Mouse (Mus musculus) midbrain, embryonic 14.5 days (tissue): ENCODE measurements around the gene Odc1. TPM values are rescaled to one million over a fixed set of nuclear protein-coding genes. Genes with fewer than 3 reads are reported as not detected.
"Not testable (repeated sequence)": the region's sequence is repeated elsewhere in the genome, so short reads cannot be mapped to it uniquely, and the experiment has no call there.

ENCODE experiments used
- ATAC-seq: fragments of 200-750 bp; cut with Nextera tagmentation; 2 replicates; pipeline ENCODE4 v1.8.0; 2017; ENCODE audit warnings: moderate number of reproducible peaks, moderate library complexity; ENCODE audit not compliant: low FRiP score, low TSS enrichment
- DNase-seq: peaks from one replicate; pipeline ENCODE4 v3.0.0-alpha.2; 2015
- H3K27ac ChIP-seq: fragments of 300-500 bp; sonication (generic); replicated peaks from 2 replicates; pipeline ENCODE4 v1.5.1; 2014; ENCODE audit warnings: mild to moderate bottlenecking, low read depth, low read length, moderate library complexity
- H3K27me3 ChIP-seq: fragments of 300-500 bp; sonication (generic); 2 replicates; pipeline ENCODE4 v1.6.1; 2014; ENCODE audit warnings: low read length, control low read depth, mixed read lengths; ENCODE audit not compliant: control insufficient read depth, insufficient read depth
- H3K36me3 ChIP-seq: fragments of 300-500 bp; sonication (generic); 2 replicates; pipeline ENCODE4 v1.6.1; 2014; ENCODE audit warnings: low read length, control low read depth; ENCODE audit not compliant: control insufficient read depth, insufficient read depth
- H3K4me1 ChIP-seq: fragments of 300-500 bp; sonication (generic); 2 replicates; pipeline ENCODE4 v1.6.1; 2014; ENCODE audit warnings: mild to moderate bottlenecking, antibody characterized with exemption, low read length, control low read depth; ENCODE audit not compliant: control insufficient read depth, insufficient read depth
- H3K4me2 ChIP-seq: fragments of 300-500 bp; sonication (generic); 2 replicates; pipeline ENCODE4 v1.6.1; 2014; ENCODE audit warnings: mild to moderate bottlenecking, low read length, moderate library complexity
- H3K4me3 ChIP-seq: fragments of 300-500 bp; sonication (generic); replicated peaks from 2 replicates; pipeline ENCODE4 v1.5.1; 2014; ENCODE audit warnings: low read depth, low read length
- H3K9ac ChIP-seq: fragments of 300-500 bp; sonication (generic); replicated peaks from 2 replicates; pipeline ENCODE4 v1.6.1; 2014; ENCODE audit warnings: mild to moderate bottlenecking, low read length, moderate library complexity
- H3K9me3 ChIP-seq: fragments of 300-500 bp; sonication (generic); 2 replicates; pipeline ENCODE4 v1.6.1; 2016; ENCODE audit warnings: low read length, control low read depth, mixed read lengths; ENCODE audit not compliant: control insufficient read depth
- WGBS: fragments of 180-500 bp; shearing (Covaris S2); extraction: QIAGEN DNeasy Blood & Tissue Kit; methylation state at CpG from one replicate; pipeline ENCODE4 v1.1.7; 2014; 5-methylcytosine and 5-hydroxymethylcytosine counted together
- polyA plus RNA-seq: library from polyadenylated mRNA; unstranded; fragments of >200 nt; fragmentation: Nextera tagmentation; extraction: Ambion mirVana; gene quantifications from 2 replicates; pipeline ENCODE4 v1.2.1, GENCODE M21; 2014

The Odc1 gene
- polyA plus RNA-seq, 1 experiment from 2014 or later = 192 TPM

GRCm38 (mm10) chr12:17545107-17545571 is 545 bp downstream of the Odc1 start:
- Histone ChIP-seq H3K9me3 (no peaks in the 10 kb centered on the region), H3K4me3 (peak overlapping the region; percentile 95), H3K4me2 (peak overlapping the region; percentile 66), H3K27ac (peak overlapping the region; percentile 89), H3K36me3 (peaks cover 29% of the 10 kb centered on the region), H3K9ac (peak overlapping the region; percentile 95), H3K27me3 (no peaks in the 10 kb centered on the region), H3K4me1 (peaks cover 15% of the 10 kb centered on the region)
- under 1% methylated on average over 40 of the region's 40 CpGs for WGBS
- DNase-seq = peak; percentile 67
- peak; percentile 64 for ATAC-seq

- H3K27me3 ChIP-seq = no peaks in the 10 kb centered on the region
- peak overlapping the region; percentile 95 for H3K9ac ChIP-seq
- 2% methylated on average over 8 of the region's 8 CpGs for WGBS
- peak overlapping the region; percentile 95 for H3K4me3 ChIP-seq
- peaks cover 33% of the 10 kb centered on the region for H3K36me3 ChIP-seq
- DNase-seq (peak; percentile 26), ATAC-seq (no peak)
- H3K4me1 ChIP-seq = peaks cover 15% of the 10 kb centered on the region
- H3K27ac ChIP-seq = no peak overlapping the region
- H3K4me2 ChIP-seq = peak overlapping the region; percentile 66
- no peaks in the 10 kb centered on the region for H3K9me3 ChIP-seq
These were observed 1.3 kb downstream of the Odc1 start for GRCm38 (mm10) chr12:17545884-17546283.

- ATAC-seq, H3K27me3 ChIP-seq, H3K4me3 ChIP-seq, H3K27ac ChIP-seq, H3K9ac ChIP-seq, H3K9me3 ChIP-seq, H3K4me2 ChIP-seq, DNase-seq: not testable (repeated sequence)
- peaks cover 15% of the 10 kb centered on the region for H3K4me1 ChIP-seq
- H3K36me3 ChIP-seq = peaks cover 45% of the 10 kb centered on the region
- WGBS = 90% methylated on average over 9 of the region's 9 CpGs
These were observed 3.0 kb downstream of the Odc1 start for GRCm38 (mm10) chr12:17547552-17547951.

GRCm38 (mm10) chr12:17548505-17548904 is 3.9 kb downstream of the Odc1 start:
- H3K4me3 ChIP-seq = no peak overlapping the region
- peaks cover 45% of the 10 kb centered on the region for H3K36me3 ChIP-seq
- peaks cover 15% of the 10 kb centered on the region for H3K4me1 ChIP-seq
- no peaks in the 10 kb centered on the region for H3K9me3 ChIP-seq
- no peaks in the 10 kb centered on the region for H3K27me3 ChIP-seq
- DNase-seq (peak; percentile 40), ATAC-seq (no peak)
- WGBS = 43% methylated on average over 5 of the region's 5 CpGs
- no peak overlapping the region for H3K27ac ChIP-seq
- H3K9ac ChIP-seq = no peak overlapping the region
- H3K4me2 ChIP-seq = no peak overlapping the region

- Histone ChIP-seq H3K36me3 (peaks cover 45% of the 10 kb centered on the region), H3K4me1 (peaks cover 15% of the 10 kb centered on the region)
- H3K9me3 ChIP-seq, DNase-seq, ATAC-seq, H3K4me2 ChIP-seq, H3K4me3 ChIP-seq, H3K9ac ChIP-seq, H3K27ac ChIP-seq, H3K27me3 ChIP-seq: not testable (repeated sequence)
- WGBS = 85% methylated on average over 5 of the region's 5 CpGs
These were observed 4.8 kb downstream of the Odc1 start for GRCm38 (mm10) chr12:17549421-17549820.

- Histone ChIP-seq H3K36me3 (peaks cover 45% of the 10 kb centered on the region), H3K27me3 (no peaks in the 10 kb centered on the region), H3K4me3 (no peak overlapping the region), H3K4me2 (no peak overlapping the region), H3K9ac (no peak overlapping the region), H3K9me3 (no peaks in the 10 kb centered on the region), H3K4me1 (peaks cover 9% of the 10 kb centered on the region), H3K27ac (no peak overlapping the region)
- DNase-seq (no peak), ATAC-seq (no peak)
- WGBS = 91% methylated on average over 3 of the region's 3 CpGs
These were observed 6.8 kb downstream of the Odc1 start for GRCm38 (mm10) chr12:17551208-17551995.

- WGBS = 71% methylated on average over 3 of the region's 3 CpGs
- Histone ChIP-seq H3K4me1 (peaks cover 7% of the 10 kb centered on the region), H3K27ac (no peak overlapping the region), H3K27me3 (no peaks in the 10 kb centered on the region), H3K4me2 (no peak overlapping the region), H3K9ac (no peak overlapping the region), H3K4me3 (no peak overlapping the region), H3K9me3 (no peaks in the 10 kb centered on the region), H3K36me3 (peaks cover 41% of the 10 kb centered on the region)
- DNase-seq = no peak
- no peak for ATAC-seq
These were observed 7.8 kb downstream of the Odc1 start for GRCm38 (mm10) chr12:17552420-17552819.

GRCm38 (mm10) chr12:17552949-17553348 is 8.4 kb downstream of the Odc1 start:
- ATAC-seq (no peak), DNase-seq (no peak)
- Histone ChIP-seq H3K4me1 (peaks cover 9% of the 10 kb centered on the region), H3K27ac (no peak overlapping the region), H3K36me3 (peaks cover 36% of the 10 kb centered on the region), H3K9me3 (no peaks in the 10 kb centered on the region), H3K4me3 (no peak overlapping the region), H3K27me3 (no peaks in the 10 kb centered on the region), H3K9ac (no peak overlapping the region), H3K4me2 (no peak overlapping the region)
- 82% methylated on average over 2 of the region's 2 CpGs for WGBS

- no peak for ATAC-seq
- no peaks in the 10 kb centered on the region for H3K9me3 ChIP-seq
These were observed 9.0 kb downstream of the Odc1 start for GRCm38 (mm10) chr12:17553627-17554026.

More at GRCm38 (mm10) chr12:17553627-17554026, 9.0 kb downstream of the Odc1 start:
- no peak overlapping the region for H3K4me3 ChIP-seq
- H3K36me3 ChIP-seq = peaks cover 30% of the 10 kb centered on the region
- H3K27me3 ChIP-seq = no peaks in the 10 kb centered on the region
- 81% methylated on average over 5 of the region's 5 CpGs for WGBS
- no peak overlapping the region for H3K9ac ChIP-seq
- no peak overlapping the region for H3K27ac ChIP-seq
- H3K4me2 ChIP-seq = no peak overlapping the region
- DNase-seq = no peak
- H3K4me1 ChIP-seq = peaks cover 9% of the 10 kb centered on the region
